Mouse (Mus musculus) kidney, postnatal 0 days (tissue): ENCODE measurements around the gene Lrrc74b. TPM values are rescaled to one million over a fixed set of nuclear protein-coding genes. Genes with fewer than 3 reads are reported as not detected.

Experiments
- ATAC-seq: fragments of 200-750 bp; cut with Nextera tagmentation; replicated peaks from 2 replicates; pipeline ENCODE4 v1.8.0; 2017; ENCODE audit warnings: low read depth, moderate number of reproducible peaks, moderate TSS enrichment, moderate library complexity; ENCODE audit not compliant: low FRiP score
- DNase-seq: peaks from one replicate; pipeline ENCODE4 v3.0.0-alpha.2; 2016; ENCODE audit warnings: low spot score
- H3K27ac ChIP-seq: fragments of 300-500 bp; sonication (generic); 2 replicates; pipeline ENCODE4 v1.5.1; 2014; ENCODE audit warnings: mild to moderate bottlenecking
- H3K27me3 ChIP-seq: fragments of 300-500 bp; sonication (generic); 2 replicates; pipeline ENCODE4 v1.6.1; 2014; ENCODE audit warnings: low read length, mixed read lengths; ENCODE audit not compliant: insufficient read depth
- H3K36me3 ChIP-seq: fragments of 300-500 bp; sonication (generic); 2 replicates; pipeline ENCODE4 v1.6.1; 2014; ENCODE audit warnings: low read length, mixed read lengths; ENCODE audit not compliant: insufficient read depth
- H3K4me1 ChIP-seq: fragments of 300-500 bp; sonication (generic); replicated peaks from 2 replicates; pipeline ENCODE4 v1.6.1; 2014; ENCODE audit warnings: antibody characterized with exemption, low read length, mixed read lengths; ENCODE audit not compliant: insufficient read depth
- H3K4me2 ChIP-seq: fragments of 300-500 bp; sonication (generic); 2 replicates; pipeline ENCODE4 v1.6.1; 2014; ENCODE audit warnings: mild to moderate bottlenecking, low read length, moderate library complexity, mixed read lengths
- H3K4me3 ChIP-seq: fragments of 300-500 bp; sonication (generic); replicated peaks from 2 replicates; pipeline ENCODE4 v1.5.1; 2014; ENCODE audit warnings: low read depth, low read length
- H3K9ac ChIP-seq: fragments of 300-500 bp; sonication (generic); 2 replicates; pipeline ENCODE4 v1.6.1; 2014; ENCODE audit warnings: low read depth, low read length
- H3K9me3 ChIP-seq: fragments of 300-500 bp; sonication (generic); replicated peaks from 2 replicates; pipeline ENCODE4 v1.6.1; 2016; ENCODE audit warnings: low read length, inconsistent platforms, mixed read lengths
- CTCF ChIP-seq: IDR thresholded peaks from 2 replicates; pipeline ENCODE4 v1.5.1; 2016; ENCODE audit warnings: antibody characterized with exemption, low read depth, mild to moderate bottlenecking, moderate library complexity
- WGBS: fragments of 180-500 bp; shearing (Covaris S2); extraction: QIAGEN DNeasy Blood & Tissue Kit; methylation state at CpG from one replicate; pipeline ENCODE4 v1.1.7; 2014; 5-methylcytosine and 5-hydroxymethylcytosine counted together
- polyA plus RNA-seq: library from polyadenylated mRNA; unstranded; fragments of >200 nt; fragmentation: Nextera tagmentation; extraction: Ambion mirVana; gene quantifications from 2 replicates; pipeline ENCODE4 v1.2.1, GENCODE M21; 2015

The Lrrc74b gene
- polyA plus RNA-seq, 1 experiment from 2014 or later = 0.20 TPM

GRCm38 (mm10) chr16:17553910-17554685, 6.9 kb downstream of the Lrrc74b start:
- no peaks in the 10 kb centered on the region for H3K9me3 ChIP-seq
- H3K4me2 ChIP-seq = peak overlapping the region; percentile 46
- DNase-seq (peak; percentile 87), ATAC-seq (peak; percentile 94)
- no peaks in the 10 kb centered on the region for H3K36me3 ChIP-seq
- peaks cover 16% of the 10 kb centered on the region for H3K4me1 ChIP-seq
- no peak overlapping the region for H3K27ac ChIP-seq
- H3K9ac ChIP-seq = no peak overlapping the region
- 8% methylated on average over 18 of the region's 18 CpGs for WGBS
- H3K27me3 ChIP-seq = no peaks in the 10 kb centered on the region
- no peak overlapping the region for H3K4me3 ChIP-seq
- TF ChIP-seq CTCF = no peak

- 88% methylated on average over 7 of the region's 7 CpGs for WGBS
- H3K27ac ChIP-seq = no peak overlapping the region
- no peak overlapping the region for H3K4me3 ChIP-seq
- no peak overlapping the region for H3K9ac ChIP-seq
- ATAC-seq (no peak), DNase-seq (no peak)
- no peaks in the 10 kb centered on the region for H3K27me3 ChIP-seq
- H3K4me1 ChIP-seq = 0 out of 2 replicates have a peak, but pooled peaks cover 5% of the 10 kb centered on the region
- TF ChIP-seq CTCF = no peak
- no peaks in the 10 kb centered on the region for H3K36me3 ChIP-seq
- H3K9me3 ChIP-seq = no peaks in the 10 kb centered on the region
- H3K4me2 ChIP-seq = no peak overlapping the region
These were observed 8.2 kb downstream of the Lrrc74b start for GRCm38 (mm10) chr16:17552837-17553236.

GRCm38 (mm10) chr16:17542632-17543031, 18.4 kb downstream of the Lrrc74b start:
- no peaks in the 10 kb centered on the region for H3K4me1 ChIP-seq
- no peak overlapping the region for H3K9ac ChIP-seq
- no peak overlapping the region for H3K27ac ChIP-seq
- H3K27me3 ChIP-seq = no peaks in the 10 kb centered on the region
- no peak for ATAC-seq
- DNase-seq = no peak
- no peak overlapping the region for H3K4me3 ChIP-seq
- WGBS = 76% methylated on average over 2 of the region's 2 CpGs
- no peak overlapping the region for H3K4me2 ChIP-seq
- TF ChIP-seq CTCF = no peak
- H3K9me3 ChIP-seq = no peaks in the 10 kb centered on the region
- H3K36me3 ChIP-seq = no peaks in the 10 kb centered on the region

- ATAC-seq (no peak), DNase-seq (no peak)
- Histone ChIP-seq H3K4me1 (0 out of 2 replicates have a peak, but pooled peaks cover 3% of the 10 kb centered on the region), H3K27ac (no peak overlapping the region), H3K36me3 (no peaks in the 10 kb centered on the region), H3K9ac (no peak overlapping the region), H3K4me3 (no peak overlapping the region), H3K9me3 (no peaks in the 10 kb centered on the region), H3K27me3 (no peaks in the 10 kb centered on the region), H3K4me2 (no peak overlapping the region)
- WGBS = 86% methylated on average over 3 of the region's 3 CpGs
- TF ChIP-seq CTCF = no peak
These were observed 24.5 kb downstream of the Lrrc74b start for GRCm38 (mm10) chr16:17536584-17536983.

GRCm38 (mm10) chr16:17532676-17533329, 28.2 kb downstream of the Lrrc74b start:
- Histone ChIP-seq H3K27me3 (no peaks in the 10 kb centered on the region), H3K4me1 (0 out of 2 replicates have a peak, but pooled peaks cover 11% of the 10 kb centered on the region), H3K4me2 (no peak overlapping the region), H3K9me3 (no peaks in the 10 kb centered on the region), H3K9ac (no peak overlapping the region), H3K4me3 (no peak overlapping the region), H3K27ac (no peak overlapping the region), H3K36me3 (peaks cover 7% of the 10 kb centered on the region)
- TF ChIP-seq CTCF = no peak
- 74% methylated on average over 14 of the region's 14 CpGs for WGBS
- DNase-seq (no peak), ATAC-seq (no peak)

- peaks cover 11% of the 10 kb centered on the region for H3K36me3 ChIP-seq
- DNase-seq (peak; percentile 60), ATAC-seq (no peak)
- H3K27me3 ChIP-seq = no peaks in the 10 kb centered on the region
- no peak overlapping the region for H3K4me3 ChIP-seq
- H3K4me2 ChIP-seq = no peak overlapping the region
- WGBS = 68% methylated on average over 4 of the region's 4 CpGs
- H3K27ac ChIP-seq = no peak overlapping the region
- no peaks in the 10 kb centered on the region for H3K9me3 ChIP-seq
- H3K4me1 ChIP-seq = 0 out of 2 replicates have a peak, but pooled peaks cover 11% of the 10 kb centered on the region
- no peak overlapping the region for H3K9ac ChIP-seq
- peak; percentile 68 for TF ChIP-seq CTCF
These were observed 28.8 kb downstream of the Lrrc74b start for GRCm38 (mm10) chr16:17532271-17532670.
